Mouse (Mus musculus) B cell, adult 67 days (primary cell): ENCODE measurements around the gene Havcr2. TPM values are rescaled to one million over a fixed set of nuclear protein-coding genes. Genes with fewer than 3 reads are reported as not detected.

Source experiments
- total RNA-seq, 2 experiments: library from RNA; stranded (reverse); gene quantifications; 4 replicates each; pipeline ENCODE4 v1.2.4; 2023

Havcr2 gene
- total RNA-seq = under 1 TPM in 1 of 2 experiments, not detected in 1; 0.70 TPM

GRCm38 (mm10) chr11:46454453-46455045 lies at the start of gene Havcr2:
Gene Havcr2, plus strand, starts transcription at chr11:46454935.

GRCm38 (mm10) chr11:46436760-46437458 lies 17.8 kb upstream of the Havcr2 start, which contains the start of gene Med7:
Gene Med7, plus strand, starts transcription at chr11:46436925.

DNA sequence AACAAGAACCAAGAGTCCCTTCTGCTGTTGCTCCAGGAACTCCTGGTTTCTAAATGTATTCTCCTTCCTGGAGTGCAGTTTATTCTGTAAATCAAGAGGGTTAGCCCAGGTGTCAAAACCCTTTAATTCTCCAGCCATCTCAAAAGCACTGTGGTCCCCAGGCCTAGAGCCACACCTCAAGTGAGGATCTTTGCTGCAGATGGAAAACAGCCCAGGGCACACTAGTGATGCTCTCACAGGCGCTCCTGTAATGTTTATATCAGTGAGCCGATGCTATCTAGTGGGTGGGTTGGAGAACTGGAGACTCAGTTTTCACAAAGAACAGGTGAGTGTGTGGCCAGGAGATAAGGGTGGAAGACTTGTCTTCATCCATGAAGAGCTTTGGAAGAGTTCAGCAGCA lies 69.2 kb downstream of the Havcr2 start, which contains the start of gene Gm12169:
Gene Gm12169 (plus strand): TSS at position 301 of the 400 bp plus-strand sequence.

Other genes starting within 250 kb of the Havcr2 start
- gene Fndc9, start 219.4 kb upstream of the Havcr2 start, total RNA-seq = not detected
- gene Cyfip2, start 142.1 kb upstream of the Havcr2 start, total RNA-seq = 100 to 1,000 TPM; 169 to 181 TPM
- gene Itk, start 65.4 kb upstream of the Havcr2 start, total RNA-seq = 1 to 10 TPM; 1.1 to 2.4 TPM
- gene Fam71b, start 58.4 kb upstream of the Havcr2 start, total RNA-seq = not detected
- 100 to 1,000 TPM in 1 of 2 experiments, 10 to 100 TPM in 1; 95.9 to 100 TPM for gene Med7, start 18.0 kb upstream of the Havcr2 start, total RNA-seq
- gene Gm12169, start 69.3 kb downstream of the Havcr2 start, total RNA-seq = not detected
- not detected for gene BC053393, start 116.6 kb downstream of the Havcr2 start, total RNA-seq
- gene Dppa1, start 174.3 kb downstream of the Havcr2 start, total RNA-seq = not detected